In the genomic region with DNA sequence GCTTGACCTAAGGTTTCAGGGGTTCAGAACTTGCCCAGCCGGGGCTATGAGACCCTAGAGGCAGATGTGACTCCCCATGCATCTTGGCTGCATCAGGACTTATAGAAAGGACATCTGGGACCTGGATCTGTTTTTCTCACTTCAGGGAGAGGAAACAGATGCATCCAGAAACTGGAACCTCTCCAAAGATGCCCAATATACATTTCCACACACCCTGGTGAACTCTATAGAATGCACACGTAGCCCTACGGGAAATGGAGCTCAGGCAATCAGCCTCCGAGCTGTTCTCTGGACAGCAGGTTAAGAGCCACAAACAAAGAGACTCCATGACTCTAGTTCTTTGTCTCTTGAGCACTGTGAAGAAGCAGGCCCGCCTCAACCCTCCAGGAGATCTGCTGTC, we compare ENCODE assay signal across 27 mouse cellular contexts. TPM values are rescaled to one million over a fixed set of nuclear protein-coding genes. Genes with fewer than 3 reads are reported as not detected.
DNase-seq lines count a peak whose midpoint lies in the region; ATAC-seq and TF ChIP-seq lines count a peak whose summit lies in the region.
"Had no signal": no experiment of that assay in that cellular context is flagged by ENCODE, and none has a peak within 500 bp of the region (broad histone marks: within the 10 kb centered on the region; RNA-seq: fewer than 3 reads in every experiment).

No protein-coding gene starts in this region.

- WGBS in heart, embryonic 14.5 days, result 67% methylated on average over 5 of the region's 5 CpGs
- 63% methylated on average over 5 of the region's 5 CpGs for WGBS in heart, embryonic 12.5 days
- WGBS in kidney, embryonic 16.5 days, result 73% methylated on average over 5 of the region's 5 CpGs
- 69% methylated on average over 5 of the region's 5 CpGs for WGBS in kidney, embryonic 14.5 days
- WGBS in stomach, embryonic 14.5 days, result 78% methylated on average over 5 of the region's 5 CpGs
- WGBS in stomach, postnatal 0 days, result 79% methylated on average over 5 of the region's 5 CpGs

- intact Hi-C loops in gastrocnemius, postnatal 14 days (cut with DNase I; ENCODE audit: low total_unique reads), result no loop called here

- no peaks in the 10 kb centered on the region for H3K27me3 ChIP-seq in heart, embryonic 14.5 days (ENCODE audit: control insufficient read depth, insufficient read depth, low read length)
- no peaks in the 10 kb centered on the region for H3K27me3 ChIP-seq in heart, embryonic 12.5 days (replicated peaks)
- no peaks in the 10 kb centered on the region for H3K27me3 ChIP-seq in kidney, embryonic 16.5 days (ENCODE audit: insufficient read depth, low read length)
- no peaks in the 10 kb centered on the region for H3K27me3 ChIP-seq in kidney, embryonic 14.5 days (ENCODE audit: control insufficient read depth, insufficient read depth, low read length)
- H3K27me3 ChIP-seq in stomach, embryonic 14.5 days (ENCODE audit: control insufficient read depth, insufficient read depth, low read length), result no peaks in the 10 kb centered on the region
- no peaks in the 10 kb centered on the region for H3K27me3 ChIP-seq in stomach, postnatal 0 days (ENCODE audit: control insufficient read depth, insufficient read depth, low read length)
- H3K27me3 ChIP-seq: forebrain, embryonic 13.5 days; hindbrain, embryonic 15.5 days had no signal

- no peak overlapping the region for H3K9ac ChIP-seq in heart, embryonic 14.5 days (ENCODE audit: low read length)
- no peak overlapping the region for H3K9ac ChIP-seq in heart, embryonic 12.5 days
- no peak overlapping the region for H3K9ac ChIP-seq in kidney, embryonic 16.5 days (replicated peaks; ENCODE audit: low read length)
- no peak overlapping the region for H3K9ac ChIP-seq in kidney, embryonic 14.5 days (ENCODE audit: low read depth, low read length)
- no peak overlapping the region for H3K9ac ChIP-seq in stomach, embryonic 14.5 days (replicated peaks; ENCODE audit: low read depth, low read length)
- no peak overlapping the region for H3K9ac ChIP-seq in stomach, postnatal 0 days (ENCODE audit: low read length)
- H3K9ac ChIP-seq: forebrain, embryonic 13.5 days; hindbrain, embryonic 15.5 days; liver, embryonic 14.5 days had no signal

- no peak for ATAC-seq in heart, embryonic 14.5 days (ENCODE audit: insufficient number of reproducible peaks, insufficient read depth, low FRiP score, low read depth)
- no peak for ATAC-seq in heart, embryonic 12.5 days (ENCODE audit: insufficient number of reproducible peaks, low FRiP score)
- ATAC-seq in kidney, embryonic 16.5 days (ENCODE audit: low FRiP score, low TSS enrichment), result no peak
- no peak for ATAC-seq in kidney, embryonic 14.5 days (ENCODE audit: low FRiP score, low TSS enrichment)
- no peak for ATAC-seq in stomach, embryonic 14.5 days (ENCODE audit: insufficient number of reproducible peaks, insufficient read depth, low FRiP score, low read depth)
- no peak for ATAC-seq in stomach, postnatal 0 days (ENCODE audit: low FRiP score, low TSS enrichment)
- ATAC-seq: forebrain, embryonic 13.5 days; inflammation-experienced regulatory T-cells, adult 6 months; Patski had no signal

- H3K4me1 ChIP-seq in heart, embryonic 14.5 days (ENCODE audit: control insufficient read depth in 2 of 2, insufficient read depth in 2 of 2, low read length in 2 of 2), result peaks cover 4% of the 10 kb centered on the region in 2 experiments; a peak in 2 of 4 replicates
- peaks cover 13% of the 10 kb centered on the region for H3K4me1 ChIP-seq in heart, embryonic 12.5 days (replicated peaks)
- no peaks in the 10 kb centered on the region for H3K4me1 ChIP-seq in kidney, embryonic 16.5 days (ENCODE audit: insufficient read depth, low read length)
- H3K4me1 ChIP-seq in kidney, embryonic 14.5 days (ENCODE audit: control insufficient read depth, insufficient read depth, low read length), result no peaks in the 10 kb centered on the region
- H3K4me1 ChIP-seq in stomach, embryonic 14.5 days (ENCODE audit: control insufficient read depth, insufficient read depth, low read length), result no peaks in the 10 kb centered on the region
- H3K4me1 ChIP-seq in stomach, postnatal 0 days (replicated peaks; ENCODE audit: control insufficient read depth, insufficient read depth), result no peaks in the 10 kb centered on the region
- H3K4me1 ChIP-seq: forebrain, embryonic 13.5 days; hindbrain, embryonic 15.5 days had no signal

- no peaks in the 10 kb centered on the region for H3K36me3 ChIP-seq in heart, embryonic 14.5 days (ENCODE audit: control insufficient read depth, insufficient read depth, low read length)
- H3K36me3 ChIP-seq in heart, embryonic 12.5 days, result no peaks in the 10 kb centered on the region
- no peaks in the 10 kb centered on the region for H3K36me3 ChIP-seq in kidney, embryonic 16.5 days (ENCODE audit: insufficient read depth, low read length)
- H3K36me3 ChIP-seq in kidney, embryonic 14.5 days (ENCODE audit: control insufficient read depth, insufficient read depth, low read length), result no peaks in the 10 kb centered on the region
- H3K36me3 ChIP-seq in stomach, embryonic 14.5 days (ENCODE audit: control insufficient read depth, insufficient read depth, low read length), result no peaks in the 10 kb centered on the region
- no peaks in the 10 kb centered on the region for H3K36me3 ChIP-seq in stomach, postnatal 0 days (ENCODE audit: control insufficient read depth, insufficient read depth, low read length)
- H3K36me3 ChIP-seq: hindbrain, embryonic 10.5 days; hindbrain, embryonic 15.5 days had no signal

- H3K27ac ChIP-seq in heart, embryonic 14.5 days (replicated peaks in 1 of 2; ENCODE audit: control insufficient read depth in 1 of 2, insufficient read depth in 1 of 2, low read depth in 2 of 2, low read length in 2 of 2), result peak overlapping the region; percentile 47 to 52
- H3K27ac ChIP-seq in heart, embryonic 12.5 days (ENCODE audit: poor library complexity, severe bottlenecking), result no peak overlapping the region
- peak overlapping the region; percentile 45; the same call in 1 of the 2 replicates for H3K27ac ChIP-seq in kidney, embryonic 16.5 days (ENCODE audit: low read length)
- no peak overlapping the region; the same call in 1 of the 2 replicates for H3K27ac ChIP-seq in kidney, embryonic 14.5 days (ENCODE audit: low read depth, low read length)
- 0 out of 2 replicates have a peak overlapping the region, but pooled peaks have one; percentile 6 for H3K27ac ChIP-seq in stomach, embryonic 14.5 days (ENCODE audit: low read length)
- no peak overlapping the region for H3K27ac ChIP-seq in stomach, postnatal 0 days (replicated peaks)
- H3K27ac ChIP-seq: forebrain, embryonic 13.5 days; hindbrain, embryonic 10.5 days; hindbrain, embryonic 15.5 days; kidney, postnatal 0 days; liver, embryonic 14.5 days had no signal

- no peaks in the 10 kb centered on the region for H3K9me3 ChIP-seq in heart, embryonic 14.5 days (ENCODE audit: control insufficient read depth, low read length)
- no peaks in the 10 kb centered on the region for H3K9me3 ChIP-seq in heart, embryonic 12.5 days (replicated peaks)
- no peaks in the 10 kb centered on the region for H3K9me3 ChIP-seq in kidney, embryonic 16.5 days (ENCODE audit: low read length)
- no peaks in the 10 kb centered on the region for H3K9me3 ChIP-seq in kidney, embryonic 14.5 days (ENCODE audit: control insufficient read depth, low read length)
- H3K9me3 ChIP-seq in stomach, embryonic 14.5 days (ENCODE audit: control insufficient read depth, low read depth, low read length), result no peaks in the 10 kb centered on the region
- no peaks in the 10 kb centered on the region for H3K9me3 ChIP-seq in stomach, postnatal 0 days (ENCODE audit: control insufficient read depth, low read length)
- H3K9me3 ChIP-seq: forebrain, embryonic 13.5 days; hindbrain, embryonic 10.5 days; hindbrain, embryonic 15.5 days had no signal

- no peak for DNase-seq in stomach, postnatal 0 days (ENCODE audit: low spot score)
- no peak for DNase-seq in gastrocnemius, postnatal 14 days
- DNase-seq: cerebellum, adult 18-20 months; cerebellum, postnatal 10 days; gastrocnemius, postnatal 10 days; heart, postnatal 10 days; kidney, adult 11 months; layer of hippocampus, postnatal 36 days; left cerebral cortex, postnatal 4 days; liver; lung, adult 2 months; midbrain, embryonic 14.5 days; thymus, adult 2 months; thymus, postnatal 36 days had no signal

- TF ChIP-seq CTCF in stomach, postnatal 0 days (IDR thresholded peaks at IDR 0.05; ENCODE audit: low read depth), result no peak

- no peak for TF ChIP-seq EP300 in stomach, postnatal 0 days (optimal IDR thresholded peaks at IDR 0.05)

- no peak overlapping the region for H3K4me3 ChIP-seq in heart, embryonic 14.5 days (ENCODE audit: control insufficient read depth in 1 of 2, insufficient read depth in 1 of 2, low read depth in 1 of 2, low read length in 2 of 2)
- no peak overlapping the region for H3K4me3 ChIP-seq in heart, embryonic 12.5 days
- H3K4me3 ChIP-seq in kidney, embryonic 16.5 days (ENCODE audit: low read length), result no peak overlapping the region
- H3K4me3 ChIP-seq in kidney, embryonic 14.5 days (ENCODE audit: low read length), result no peak overlapping the region
- no peak overlapping the region for H3K4me3 ChIP-seq in stomach, embryonic 14.5 days (ENCODE audit: low read depth, low read length)
- no peak overlapping the region for H3K4me3 ChIP-seq in stomach, postnatal 0 days (ENCODE audit: low read depth, low read length)
- H3K4me3 ChIP-seq: forebrain, embryonic 13.5 days; hindbrain, embryonic 10.5 days; hindbrain, embryonic 15.5 days had no signal

- H3K4me2 ChIP-seq in heart, embryonic 14.5 days (ENCODE audit: low read length), result no peak overlapping the region
- no peak overlapping the region for H3K4me2 ChIP-seq in heart, embryonic 12.5 days
- H3K4me2 ChIP-seq in kidney, embryonic 16.5 days (replicated peaks; ENCODE audit: low read depth, low read length), result no peak overlapping the region
- no peak overlapping the region for H3K4me2 ChIP-seq in kidney, embryonic 14.5 days (replicated peaks; ENCODE audit: low read depth, low read length)
- H3K4me2 ChIP-seq in stomach, embryonic 14.5 days (replicated peaks; ENCODE audit: low read depth, low read length), result no peak overlapping the region
- H3K4me2 ChIP-seq in stomach, postnatal 0 days (replicated peaks; ENCODE audit: low read depth), result no peak overlapping the region
- H3K4me2 ChIP-seq: forebrain, embryonic 13.5 days; hindbrain, embryonic 15.5 days had no signal

RNA-seq across cellular contexts. Expression of a gene that starts 37.0 kb away (rescaled TPM):
- polyA plus RNA-seq in heart, embryonic 14.5 days (2014; fragmentation: Nextera tagmentation; extraction: Ambion mirVana), result 0.01 TPM in 1 of 2 replicates, not detected in the other
- not detected in 2 replicates for polyA plus RNA-seq in heart, embryonic 12.5 days (2016; fragmentation: Nextera tagmentation; extraction: Ambion mirVana)
- 0.02 TPM in 1 of 2 replicates, not detected in the other for polyA plus RNA-seq in kidney, embryonic 16.5 days (2015; fragmentation: Nextera tagmentation; extraction: Ambion mirVana)
- polyA plus RNA-seq in kidney, embryonic 14.5 days (2014; fragmentation: Nextera tagmentation; extraction: Ambion mirVana), result not detected in 2 replicates
- polyA plus RNA-seq in stomach, embryonic 14.5 days (2014; fragmentation: Nextera tagmentation; extraction: Ambion mirVana), result 0.03 and 0.04 TPM in 2 replicates
- 0.01 TPM in 1 of 2 replicates, not detected in the other for polyA plus RNA-seq in stomach, postnatal 0 days (2015; fragmentation: Nextera tagmentation; extraction: Ambion mirVana)
- total RNA-seq in gastrocnemius, postnatal 14 days (2021), result under 1 TPM in 1 of 2 experiments, not detected in 1; 0.02 TPM
- polyA plus RNA-seq: forebrain, embryonic 13.5 days; hindbrain, embryonic 10.5 days; kidney, postnatal 0 days; midbrain, embryonic 14.5 days; neural tube, embryonic 14.5 days; Patski had no signal

Comparison
In these comparisons a context has a peak if more than half of its experiments do, and no peak if none do; other contexts are left out.
1. H3K27ac ChIP-seq: peak in heart, embryonic 14.5 days (2 of 2), kidney, embryonic 16.5 days (single experiment) and stomach, embryonic 14.5 days (single experiment); none in heart, embryonic 12.5 days (single experiment), kidney, embryonic 14.5 days (single experiment) and stomach, postnatal 0 days (single experiment).